Mouse (Mus musculus): ENCODE data around the gene Doc2a. TPM values are rescaled to one million over a fixed set of nuclear protein-coding genes. Genes with fewer than 3 reads are reported as not detected.

Gene Doc2a
- total RNA-seq, 2 experiments from 2014 or later = not detected

GRCm38 (mm10) chr7:126831539-126831938, 15.7 kb upstream of the Doc2a start, which contains the start of gene 4930451I11Rik:
Gene 4930451I11Rik, minus strand, starts transcription at chr7:126831639.
- DNase-seq = no peak
- intact Hi-C loops (cut with DNase I) = no loop called here
- Histone ChIP-seq H3K4me3 (peak within 1 kb of the TSS; percentile 55), H3K27ac (0 out of 2 replicates have a peak within 1 kb of the TSS, but pooled peaks have one; percentile 0)
- TF ChIP-seq CTCF (IDR thresholded peaks at IDR 0.05) = no peak

DNA sequence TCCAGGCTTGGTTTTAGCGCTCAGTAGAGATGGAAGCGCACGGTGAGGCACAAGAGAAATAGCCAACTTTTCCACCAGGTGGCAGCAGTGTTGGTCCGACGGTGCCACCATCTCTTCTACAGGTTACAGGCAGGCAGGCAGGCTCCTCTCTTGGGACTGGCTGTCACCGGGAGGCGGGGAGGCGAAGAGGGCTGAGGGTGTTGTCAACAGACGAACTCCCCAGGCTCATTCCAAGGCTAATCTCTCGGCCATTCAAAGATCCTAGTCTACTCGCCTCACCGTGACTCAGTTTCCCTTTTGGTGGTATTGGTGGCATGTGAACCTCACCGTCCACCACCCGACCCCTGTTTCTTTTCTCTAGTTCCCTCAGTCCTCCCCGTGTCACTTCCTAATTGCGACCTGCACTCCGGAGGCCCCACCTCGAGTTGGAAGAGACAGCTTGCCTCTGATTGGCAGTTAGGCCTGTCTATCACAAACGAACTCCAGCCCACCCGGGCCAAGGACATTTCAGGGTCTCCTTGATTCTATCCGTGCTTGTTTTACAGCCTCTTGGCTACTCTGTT, 15.1 kb upstream of the Doc2a start:
- H3K4me3 ChIP-seq = peak overlapping the region; percentile 55
- peak; percentile 83 for DNase-seq
- H3K27ac ChIP-seq = 0 out of 2 replicates have a peak overlapping the region, but pooled peaks have one; percentile 0
- intact Hi-C loops (cut with DNase I) = loop anchor here (2.0 kb wide), 1 partner anchor 273 kb away; no protein-coding TSS in a partner anchor
- TF ChIP-seq CTCF (IDR thresholded peaks at IDR 0.05) = peak; percentile 85

DNA sequence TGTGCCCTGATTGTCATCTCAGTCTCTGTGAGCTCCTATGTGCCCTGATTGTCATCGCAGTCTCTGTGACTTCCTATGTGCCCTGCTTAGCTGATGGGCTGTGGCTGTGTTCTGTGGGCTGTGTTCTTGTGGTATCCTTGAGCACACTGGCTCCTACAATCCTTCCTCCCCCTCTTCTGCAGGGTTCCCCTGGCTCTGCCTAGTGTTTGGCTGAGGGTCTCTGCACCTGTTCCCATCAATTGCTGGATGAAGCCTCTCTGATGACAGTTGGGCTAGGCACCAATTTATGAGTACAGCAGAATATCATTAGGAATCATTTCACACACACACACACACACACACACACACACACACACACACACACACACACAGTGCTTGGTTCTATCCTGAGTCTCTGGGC, 13.9 kb upstream of the Doc2a start:
- Histone ChIP-seq H3K27ac (no peak overlapping the region), H3K4me3 (no peak overlapping the region)
- no peak for DNase-seq
- no peak for TF ChIP-seq CTCF (IDR thresholded peaks at IDR 0.05)
- intact Hi-C loops (cut with DNase I) = loop anchor here (2.0 kb wide), 1 partner anchor 272 kb away; no protein-coding TSS in a partner anchor

DNA sequence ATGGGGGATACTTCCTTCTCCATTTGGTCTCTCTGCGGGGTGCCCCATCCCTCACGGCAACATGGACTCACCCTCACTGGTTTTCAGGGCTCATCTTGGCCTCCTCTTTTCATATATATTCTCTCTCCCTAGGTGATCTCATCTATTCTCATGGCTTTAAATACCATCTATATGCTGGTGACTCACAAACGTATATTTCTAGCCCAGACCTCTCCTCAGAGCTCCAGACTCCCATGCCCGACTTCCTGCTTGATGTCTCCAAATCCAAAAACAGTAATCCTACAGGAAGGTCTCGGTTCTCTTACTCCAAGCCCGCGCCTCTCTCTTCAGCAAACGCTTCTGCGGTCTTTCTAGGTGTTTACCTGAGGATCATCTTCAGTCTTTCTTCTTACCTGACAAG, 3.9 kb upstream of the Doc2a start:
- Histone ChIP-seq H3K27ac (no peak overlapping the region), H3K4me3 (no peak overlapping the region)
- TF ChIP-seq CTCF (IDR thresholded peaks at IDR 0.05) = no peak
- intact Hi-C loops (cut with DNase I) = no loop called here
- no peak for DNase-seq

DNA sequence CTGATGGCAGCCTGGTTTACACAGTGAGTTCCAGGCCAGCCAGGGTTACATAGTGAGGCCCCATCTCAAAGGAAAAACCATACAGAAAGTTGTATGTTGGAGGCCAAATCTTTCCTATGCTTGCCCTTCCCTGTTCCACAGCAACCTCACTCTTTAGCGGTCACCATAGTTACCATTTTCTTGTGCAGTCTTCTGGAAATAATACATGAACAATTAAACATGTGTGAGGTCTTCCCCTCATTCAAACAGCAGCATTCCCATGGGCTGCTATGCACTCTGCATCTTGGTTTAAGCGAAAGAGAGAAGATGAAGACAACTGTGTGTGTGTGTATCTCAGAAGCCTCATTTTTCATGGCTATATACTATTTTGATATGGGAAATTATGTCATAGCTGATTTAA, 1.7 kb upstream of the Doc2a start:
- no peak for TF ChIP-seq CTCF (IDR thresholded peaks at IDR 0.05)
- DNase-seq = no peak
- intact Hi-C loops (cut with DNase I) = no loop called here
- no peak overlapping the region for H3K4me3 ChIP-seq
- no peak overlapping the region for H3K27ac ChIP-seq

GRCm38 (mm10) chr7:126847421-126848398, 494 bp downstream of the Doc2a start:
- peak; percentile 40 for DNase-seq
- intact Hi-C loops (cut with DNase I) = no loop called here
- Histone ChIP-seq H3K27ac (no peak overlapping the region), H3K4me3 (peak overlapping the region; percentile 74)
- no peak for TF ChIP-seq CTCF (IDR thresholded peaks at IDR 0.05)

- intact Hi-C loops (cut with DNase I) = no loop called here
- no peak for TF ChIP-seq CTCF (IDR thresholded peaks at IDR 0.05)
- H3K4me3 ChIP-seq = no peak overlapping the region
- no peak for DNase-seq
- no peak overlapping the region for H3K27ac ChIP-seq
These were observed 1.6 kb downstream of the Doc2a start for GRCm38 (mm10) chr7:126848794-126849193.

GRCm38 (mm10) chr7:126850161-126850560, 2.9 kb downstream of the Doc2a start:
- no peak overlapping the region for H3K27ac ChIP-seq
- TF ChIP-seq CTCF (IDR thresholded peaks at IDR 0.05) = no peak
- no peak overlapping the region for H3K4me3 ChIP-seq
- DNase-seq = no peak
- intact Hi-C loops (cut with DNase I) = no loop called here

DNA sequence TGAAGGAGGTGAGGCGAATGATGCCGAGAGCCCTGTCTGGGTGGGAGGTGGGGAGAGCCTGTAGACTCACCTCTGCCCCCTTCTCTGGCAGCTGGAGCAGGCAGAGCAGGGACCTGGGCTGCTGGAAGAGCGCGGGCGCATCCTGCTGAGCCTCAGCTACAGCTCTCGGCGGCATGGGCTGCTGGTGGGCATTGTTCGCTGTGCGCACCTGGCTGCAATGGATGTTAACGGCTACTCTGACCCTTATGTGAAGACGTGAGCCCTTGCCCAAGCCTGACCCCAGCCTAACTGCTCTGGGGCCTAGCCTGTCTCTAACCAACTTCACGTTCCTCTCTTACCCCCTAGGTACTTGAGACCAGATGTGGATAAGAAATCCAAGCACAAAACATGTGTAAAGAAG, 4.0 kb downstream of the Doc2a start:
- DNase-seq = no peak
- no peak overlapping the region for H3K27ac ChIP-seq
- no peak for TF ChIP-seq CTCF (IDR thresholded peaks at IDR 0.05)
- no peak overlapping the region for H3K4me3 ChIP-seq
- intact Hi-C loops (cut with DNase I) = no loop called here

GRCm38 (mm10) chr7:126853454-126853853, 6.2 kb downstream of the Doc2a start:
- intact Hi-C loops (cut with DNase I) = no loop called here
- DNase-seq = no peak
- TF ChIP-seq CTCF (IDR thresholded peaks at IDR 0.05) = no peak
- Histone ChIP-seq H3K4me3 (no peak overlapping the region), H3K27ac (no peak overlapping the region)

DNA sequence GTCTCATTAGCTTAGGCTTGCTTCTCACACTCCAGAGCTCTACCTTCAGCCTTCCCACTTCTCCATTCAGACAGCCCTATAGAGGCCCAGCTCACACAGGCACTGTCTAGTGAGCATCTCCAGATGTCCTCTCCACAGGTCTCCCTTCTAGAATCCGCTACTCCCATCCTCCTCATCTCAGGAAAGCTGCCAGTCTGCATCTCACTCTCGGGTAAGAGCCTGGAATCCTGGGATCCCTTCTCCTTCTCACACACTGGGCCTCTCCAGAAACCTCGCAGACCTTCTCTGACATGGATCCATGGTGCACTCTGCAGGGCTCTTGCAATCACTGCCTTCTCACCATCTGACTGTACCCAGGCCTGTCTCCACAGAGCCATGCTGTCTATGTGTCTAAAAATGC, 8.4 kb downstream of the Doc2a start:
- H3K4me3 ChIP-seq = no peak overlapping the region
- no peak for DNase-seq
- TF ChIP-seq CTCF (IDR thresholded peaks at IDR 0.05) = no peak
- no peak overlapping the region for H3K27ac ChIP-seq
- intact Hi-C loops (cut with DNase I) = no loop called here

DNA sequence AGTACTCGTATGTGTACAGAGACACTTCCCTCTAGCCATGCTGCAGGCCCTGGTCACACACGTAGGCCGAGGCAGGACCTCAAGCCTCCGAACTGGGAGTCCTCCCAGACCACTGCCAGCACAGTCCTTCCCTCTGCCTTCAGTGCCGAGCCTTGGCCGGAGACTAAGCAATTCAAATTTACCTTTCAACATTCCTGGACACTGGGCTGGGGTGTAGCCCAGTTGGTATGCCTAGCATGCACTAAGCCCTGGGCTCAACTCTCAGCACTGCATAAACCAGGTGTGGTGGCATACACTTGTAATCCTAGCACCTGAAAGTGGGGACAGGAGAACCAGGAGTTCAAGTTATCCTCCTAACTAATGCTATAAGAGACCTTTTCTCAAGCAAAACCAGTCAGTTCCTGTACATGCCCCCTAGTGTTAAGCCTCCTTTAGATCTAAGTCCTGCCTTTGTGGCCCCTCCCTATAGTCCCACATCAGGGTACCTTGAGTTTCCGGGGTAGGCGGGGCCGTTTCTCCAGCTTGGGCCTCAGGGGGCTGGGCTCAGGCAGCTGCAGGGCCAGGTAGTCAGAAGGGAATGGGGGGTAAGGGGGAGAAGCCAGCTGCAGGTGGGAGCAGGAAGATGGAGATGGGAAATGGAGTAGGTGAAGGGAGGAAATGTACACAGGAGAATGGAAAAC, 9.7 kb downstream of the Doc2a start:
- TF ChIP-seq CTCF (IDR thresholded peaks at IDR 0.05) = no peak
- Histone ChIP-seq H3K4me3 (no peak overlapping the region), H3K27ac (no peak overlapping the region)
- no peak for DNase-seq
- intact Hi-C loops (cut with DNase I) = no loop called here

DNA sequence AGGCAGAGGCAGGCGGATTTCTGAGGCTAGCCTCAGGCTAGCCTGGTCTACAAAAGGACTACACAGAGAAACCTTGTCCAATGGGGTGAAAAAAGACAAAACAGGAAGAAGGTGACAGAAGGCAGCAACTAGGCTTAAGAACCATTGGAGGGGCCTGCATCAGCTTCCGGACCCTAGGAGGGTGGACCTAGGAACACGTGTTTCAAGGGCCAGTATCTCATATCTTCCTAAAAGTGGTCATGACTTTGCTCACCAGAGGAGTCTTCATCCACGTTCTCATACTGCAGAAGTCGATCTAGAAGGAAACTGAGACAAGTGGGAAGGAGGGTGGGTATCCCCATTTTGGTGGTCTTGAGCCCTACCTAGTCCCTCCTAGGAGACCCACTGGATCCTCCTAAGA, 13.8 kb downstream of the Doc2a start:
- intact Hi-C loops (cut with DNase I) = loop anchor here (5.0 kb wide), 1 partner anchor 39 kb away; no protein-coding TSS in a partner anchor
- Histone ChIP-seq H3K4me3 (peak overlapping the region; percentile 87), H3K27ac (peak overlapping the region; percentile 95)
- no peak for TF ChIP-seq CTCF (IDR thresholded peaks at IDR 0.05)
- no peak for DNase-seq
